Mouse (Mus musculus): Measurements from ENCODE around the gene Vcan. TPM values are rescaled to one million over a fixed set of nuclear protein-coding genes. Genes with fewer than 3 reads are reported as not detected.
A peak's percentile ranks its signal among the peaks of the same experiment; 100 is the strongest.

The Vcan gene
- polyA plus RNA-seq, 1 experiment from 2014 or later: 38.2 TPM

- WGBS: 82% methylated on average over 2 of the region's 2 CpGs
- H3K27ac ChIP-seq (replicated peaks; ENCODE audit: low read depth, low read length): no peak overlapping the region
- no peaks in the 10 kb centered on the region for H3K9me3 ChIP-seq (ENCODE audit: control insufficient read depth, low read length)
- peaks cover 13% of the 10 kb centered on the region for H3K36me3 ChIP-seq (ENCODE audit: control insufficient read depth, insufficient read depth, low read length)
- H3K4me1 ChIP-seq (ENCODE audit: control insufficient read depth, insufficient read depth, low read length): no peaks in the 10 kb centered on the region
- no peaks in the 10 kb centered on the region for H3K27me3 ChIP-seq (ENCODE audit: control insufficient read depth, insufficient read depth, low read length)
- H3K4me2 ChIP-seq (ENCODE audit: low read length): no peak overlapping the region
- DNase-seq: no peak
- no peak overlapping the region for H3K4me3 ChIP-seq (replicated peaks; ENCODE audit: low read depth, low read length)
- H3K9ac ChIP-seq (replicated peaks; ENCODE audit: low read length): no peak overlapping the region
- ATAC-seq (ENCODE audit: low FRiP score, low TSS enrichment): no peak
Measured at GRCm38 (mm10) chr13:89661688-89662087, 80.6 kb downstream of the Vcan start.

GRCm38 (mm10) chr13:89657046-89657445, 85.3 kb downstream of the Vcan start:
- H3K9me3 ChIP-seq (ENCODE audit: control insufficient read depth, low read length): no peaks in the 10 kb centered on the region
- no peak overlapping the region for H3K4me2 ChIP-seq (ENCODE audit: low read length)
- no peak overlapping the region for H3K9ac ChIP-seq (replicated peaks; ENCODE audit: low read length)
- no peak for DNase-seq
- ATAC-seq (ENCODE audit: low FRiP score, low TSS enrichment): no peak
- no peak overlapping the region for H3K27ac ChIP-seq (replicated peaks; ENCODE audit: low read depth, low read length)
- no peak overlapping the region for H3K4me3 ChIP-seq (replicated peaks; ENCODE audit: low read depth, low read length)
- H3K27me3 ChIP-seq (ENCODE audit: control insufficient read depth, insufficient read depth, low read length): no peaks in the 10 kb centered on the region
- no peaks in the 10 kb centered on the region for H3K4me1 ChIP-seq (ENCODE audit: control insufficient read depth, insufficient read depth, low read length)
- 96% methylated on average over 11 of the region's 11 CpGs for WGBS
- H3K36me3 ChIP-seq (ENCODE audit: control insufficient read depth, insufficient read depth, low read length): peaks cover 14% of the 10 kb centered on the region

- H3K27ac ChIP-seq (replicated peaks; ENCODE audit: low read depth, low read length): no peak overlapping the region
- H3K4me2 ChIP-seq (ENCODE audit: low read length): no peak overlapping the region
- WGBS: 96% methylated on average over 2 of the region's 2 CpGs
- DNase-seq (peak; percentile 12), ATAC-seq (ENCODE audit: low FRiP score, low TSS enrichment) (no peak)
- no peaks in the 10 kb centered on the region for H3K9me3 ChIP-seq (ENCODE audit: control insufficient read depth, low read length)
- H3K27me3 ChIP-seq (ENCODE audit: control insufficient read depth, insufficient read depth, low read length): no peaks in the 10 kb centered on the region
- H3K4me3 ChIP-seq (replicated peaks; ENCODE audit: low read depth, low read length): no peak overlapping the region
- no peak overlapping the region for H3K9ac ChIP-seq (replicated peaks; ENCODE audit: low read length)
- no peaks in the 10 kb centered on the region for H3K4me1 ChIP-seq (ENCODE audit: control insufficient read depth, insufficient read depth, low read length)
- H3K36me3 ChIP-seq (ENCODE audit: control insufficient read depth, insufficient read depth, low read length): peaks cover 11% of the 10 kb centered on the region
Measured at GRCm38 (mm10) chr13:89653279-89653678, 89.0 kb downstream of the Vcan start.

- Histone ChIP-seq H3K27me3 (ENCODE audit: control insufficient read depth, insufficient read depth, low read length) (no peaks in the 10 kb centered on the region), H3K9ac (replicated peaks; ENCODE audit: low read length) (no peak overlapping the region), H3K36me3 (ENCODE audit: control insufficient read depth, insufficient read depth, low read length) (peaks cover 11% of the 10 kb centered on the region), H3K4me2 (ENCODE audit: low read length) (no peak overlapping the region), H3K27ac (replicated peaks; ENCODE audit: low read depth, low read length) (no peak overlapping the region), H3K9me3 (ENCODE audit: control insufficient read depth, low read length) (no peaks in the 10 kb centered on the region), H3K4me1 (ENCODE audit: control insufficient read depth, insufficient read depth, low read length) (no peaks in the 10 kb centered on the region), H3K4me3 (replicated peaks; ENCODE audit: low read depth, low read length) (no peak overlapping the region)
- 75% methylated on average over 1 of the region's 1 CpGs for WGBS
- DNase-seq (no peak), ATAC-seq (ENCODE audit: low FRiP score, low TSS enrichment) (no peak)
Measured at GRCm38 (mm10) chr13:89652773-89653172, 89.5 kb downstream of the Vcan start.

DNA sequence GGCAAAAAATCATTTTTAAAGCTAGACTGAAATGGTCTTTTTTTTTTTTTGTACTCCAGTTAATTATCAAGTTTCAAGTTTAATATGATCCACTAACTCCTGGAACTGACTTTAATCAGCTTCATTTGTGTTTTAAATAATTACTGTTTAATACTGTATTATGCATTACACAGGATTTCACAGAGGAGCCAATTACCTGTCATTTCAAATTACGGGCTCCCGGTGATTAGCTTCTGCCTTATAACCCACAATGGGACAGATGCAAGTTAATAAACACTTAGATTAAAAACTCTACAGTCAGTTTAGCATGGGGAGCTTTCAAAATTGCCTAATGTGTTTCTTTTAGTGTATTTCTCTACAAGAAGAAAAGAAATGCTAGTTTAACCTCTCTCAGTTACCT, 96.7 kb downstream of the Vcan start:
- peak; percentile 32 for DNase-seq
- ATAC-seq (ENCODE audit: low FRiP score, low TSS enrichment): no peak

GRCm38 (mm10) chr13:89637012-89637411, 105.3 kb downstream of the Vcan start:
- no peaks in the 10 kb centered on the region for H3K4me1 ChIP-seq (ENCODE audit: control insufficient read depth, insufficient read depth, low read length)
- 83% methylated on average over 3 of the region's 3 CpGs for WGBS

More for the DNA sequence above, 96.7 kb downstream of the Vcan start:
- no peak overlapping the region for H3K9ac ChIP-seq (replicated peaks; ENCODE audit: low read length)
- no peaks in the 10 kb centered on the region for H3K36me3 ChIP-seq (ENCODE audit: control insufficient read depth, insufficient read depth, low read length)
- H3K9me3 ChIP-seq (ENCODE audit: control insufficient read depth, low read length): no peaks in the 10 kb centered on the region
- H3K4me2 ChIP-seq (ENCODE audit: low read length): no peak overlapping the region
- no peak overlapping the region for H3K4me3 ChIP-seq (replicated peaks; ENCODE audit: low read depth, low read length)
- H3K27me3 ChIP-seq (ENCODE audit: control insufficient read depth, insufficient read depth, low read length): no peaks in the 10 kb centered on the region
- H3K27ac ChIP-seq (replicated peaks; ENCODE audit: low read depth, low read length): no peak overlapping the region
- H3K4me1 ChIP-seq (ENCODE audit: control insufficient read depth, insufficient read depth, low read length): no peaks in the 10 kb centered on the region
- 73% methylated on average over 2 of the region's 2 CpGs for WGBS

DNA sequence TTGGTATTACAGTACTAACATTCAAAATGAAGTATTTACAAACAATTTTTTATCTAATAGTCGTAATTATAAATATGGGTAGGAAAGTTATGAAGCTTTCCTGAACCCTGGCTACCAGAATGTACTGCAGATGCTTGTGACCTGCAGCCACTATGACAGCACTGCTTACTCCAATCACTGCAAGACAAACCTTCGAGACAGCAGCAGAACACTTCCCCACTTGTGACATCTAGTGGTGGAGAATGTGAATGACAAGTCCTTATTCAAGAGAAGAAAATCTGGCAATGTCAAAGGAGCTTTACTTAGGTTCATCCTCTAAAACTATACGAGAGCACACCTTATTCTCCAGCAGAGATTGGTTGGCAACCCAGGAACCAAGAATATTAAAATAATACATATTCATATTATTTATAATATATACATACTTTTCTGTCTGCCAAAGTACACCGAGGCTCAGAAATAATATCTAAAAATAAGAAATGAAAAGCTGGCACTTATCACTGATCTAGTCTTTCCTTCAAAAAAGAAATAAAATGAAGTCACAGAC, 108.1 kb downstream of the Vcan start:
- no peak overlapping the region for H3K4me2 ChIP-seq (ENCODE audit: low read length)
- H3K9ac ChIP-seq (replicated peaks; ENCODE audit: low read length): no peak overlapping the region
- 31% methylated on average over 4 of the region's 4 CpGs for WGBS
- ATAC-seq (ENCODE audit: low FRiP score, low TSS enrichment) (peak; percentile 75), DNase-seq (peak; percentile 82)
- H3K27ac ChIP-seq (replicated peaks; ENCODE audit: low read depth, low read length): no peak overlapping the region
- no peaks in the 10 kb centered on the region for H3K9me3 ChIP-seq (ENCODE audit: control insufficient read depth, low read length)
- no peaks in the 10 kb centered on the region for H3K27me3 ChIP-seq (ENCODE audit: control insufficient read depth, insufficient read depth, low read length)
- no peaks in the 10 kb centered on the region for H3K4me1 ChIP-seq (ENCODE audit: control insufficient read depth, insufficient read depth, low read length)
- no peaks in the 10 kb centered on the region for H3K36me3 ChIP-seq (ENCODE audit: control insufficient read depth, insufficient read depth, low read length)
- no peak overlapping the region for H3K4me3 ChIP-seq (replicated peaks; ENCODE audit: low read depth, low read length)

More at GRCm38 (mm10) chr13:89637012-89637411, 105.3 kb downstream of the Vcan start:
- DNase-seq (no peak), ATAC-seq (ENCODE audit: low FRiP score, low TSS enrichment) (no peak)
- Histone ChIP-seq H3K9ac (replicated peaks; ENCODE audit: low read length) (no peak overlapping the region), H3K9me3 (ENCODE audit: control insufficient read depth, low read length) (no peaks in the 10 kb centered on the region), H3K27me3 (ENCODE audit: control insufficient read depth, insufficient read depth, low read length) (no peaks in the 10 kb centered on the region), H3K4me3 (replicated peaks; ENCODE audit: low read depth, low read length) (no peak overlapping the region), H3K4me2 (ENCODE audit: low read length) (no peak overlapping the region), H3K36me3 (ENCODE audit: control insufficient read depth, insufficient read depth, low read length) (no peaks in the 10 kb centered on the region), H3K27ac (replicated peaks; ENCODE audit: low read depth, low read length) (no peak overlapping the region)

DNA sequence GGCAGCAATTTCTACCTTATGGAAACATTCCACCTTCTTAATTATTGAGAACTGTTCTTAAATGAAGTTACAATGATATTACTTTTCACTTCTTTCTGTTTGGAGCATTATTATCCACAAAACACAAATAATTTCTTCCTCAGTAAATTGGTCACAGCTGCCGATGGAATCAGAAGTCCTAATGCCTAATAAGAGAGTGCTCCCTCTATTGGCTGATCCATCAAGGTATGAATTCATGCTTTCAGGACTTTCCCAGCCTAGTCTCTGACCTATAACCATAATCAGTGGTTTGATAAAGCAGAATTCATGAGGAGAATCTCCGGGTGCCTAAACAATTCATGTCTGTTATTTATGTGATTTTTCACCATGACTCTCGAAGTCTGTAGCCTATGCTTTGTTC, 123.2 kb downstream of the Vcan start:
- ATAC-seq (ENCODE audit: low FRiP score, low TSS enrichment) (no peak), DNase-seq (no peak)
- Histone ChIP-seq H3K4me3 (replicated peaks; ENCODE audit: low read depth, low read length) (no peak overlapping the region), H3K4me1 (ENCODE audit: control insufficient read depth, insufficient read depth, low read length) (no peaks in the 10 kb centered on the region), H3K27me3 (ENCODE audit: control insufficient read depth, insufficient read depth, low read length) (no peaks in the 10 kb centered on the region), H3K9me3 (ENCODE audit: control insufficient read depth, low read length) (no peaks in the 10 kb centered on the region), H3K36me3 (ENCODE audit: control insufficient read depth, insufficient read depth, low read length) (no peaks in the 10 kb centered on the region), H3K27ac (replicated peaks; ENCODE audit: low read depth, low read length) (no peak overlapping the region), H3K9ac (replicated peaks; ENCODE audit: low read length) (no peak overlapping the region), H3K4me2 (ENCODE audit: low read length) (no peak overlapping the region)
- 89% methylated on average over 3 of the region's 3 CpGs for WGBS

DNA sequence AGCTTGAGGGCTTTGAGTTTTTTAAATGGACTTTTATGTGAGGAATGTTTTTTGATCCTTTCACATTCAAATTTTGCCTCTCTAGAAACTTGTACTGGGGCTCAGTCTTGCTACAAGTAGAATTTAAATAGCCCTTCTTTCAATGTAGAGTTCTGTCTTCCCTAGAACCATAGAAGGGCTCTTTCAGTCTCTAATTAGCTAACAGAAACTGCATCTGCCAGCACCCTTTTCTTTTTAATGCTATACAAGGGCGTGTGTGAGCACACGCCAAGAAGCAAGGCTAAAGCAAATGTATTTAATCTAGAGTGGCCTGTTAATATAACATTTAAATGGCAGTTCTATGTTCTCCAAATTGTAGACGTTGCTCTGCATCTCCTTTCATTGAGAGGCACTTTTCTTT, 134.9 kb downstream of the Vcan start:
- Histone ChIP-seq H3K4me1 (ENCODE audit: control insufficient read depth, insufficient read depth, low read length) (no peaks in the 10 kb centered on the region), H3K27ac (replicated peaks; ENCODE audit: low read depth, low read length) (no peak overlapping the region), H3K9ac (replicated peaks; ENCODE audit: low read length) (no peak overlapping the region), H3K4me2 (ENCODE audit: low read length) (no peak overlapping the region), H3K27me3 (ENCODE audit: control insufficient read depth, insufficient read depth, low read length) (no peaks in the 10 kb centered on the region), H3K4me3 (replicated peaks; ENCODE audit: low read depth, low read length) (no peak overlapping the region), H3K9me3 (ENCODE audit: control insufficient read depth, low read length) (no peaks in the 10 kb centered on the region), H3K36me3 (ENCODE audit: control insufficient read depth, insufficient read depth, low read length) (no peaks in the 10 kb centered on the region)
- ATAC-seq (ENCODE audit: low FRiP score, low TSS enrichment): no peak
- no peak for DNase-seq
- WGBS: 52% methylated on average over 3 of the region's 3 CpGs

Data from midbrain, embryonic 14.5 days (tissue).